Mouse (Mus musculus) c-Kit-positive CD71-negative TER-119-negative erythroid progenitor cells, embryonic 14.5 days (primary cell): ENCODE measurements at regions not wholly inside any gene's neighbourhood (a gene's known extent, or its start where the extent isn't known, plus 50 kb on each side); places are given as distances from the start of the nearest gene placed in this dataset.
A peak's percentile ranks its signal among the peaks of the same experiment; 100 is the strongest.
"Not testable (repeated sequence)": the region's sequence is repeated elsewhere in the genome, so short reads cannot be mapped to it uniquely, and the experiment has no call there.

ENCODE experiments used
- DNase-seq: peaks from one replicate; pipeline ENCODE4 v3.0.0-alpha.2; 2013; ENCODE audit warnings: low read depth

GRCm38 (mm10) chr12:71624676-71625075 is 206.2 kb upstream of the Daam1 start:
- DNase-seq: no peak

- no peak for DNase-seq
Measured at GRCm38 (mm10) chr12:71625115-71625514, 205.8 kb upstream of the Daam1 start.

GRCm38 (mm10) chr12:71626801-71627200 is 204.1 kb upstream of the Daam1 start:
- peak; percentile 3 for DNase-seq

GRCm38 (mm10) chr12:71627421-71628339 is 203.2 kb upstream of the Daam1 start:
- DNase-seq: no peak

- no peak for DNase-seq
Measured at GRCm38 (mm10) chr12:71628340-71628738, 202.5 kb upstream of the Daam1 start.

- no peak for DNase-seq
Measured at GRCm38 (mm10) chr12:71628796-71629195, 202.1 kb upstream of the Daam1 start.

- DNase-seq: no peak
Measured at GRCm38 (mm10) chr12:71630386-71630785, 200.5 kb upstream of the Daam1 start.

- no peak for DNase-seq
Measured at GRCm38 (mm10) chr12:71636300-71636699, 194.6 kb upstream of the Daam1 start.

GRCm38 (mm10) chr12:71637248-71637647 is 193.6 kb upstream of the Daam1 start:
- no peak for DNase-seq

GRCm38 (mm10) chr12:71638246-71638645 is 192.6 kb upstream of the Daam1 start:
- no peak for DNase-seq

- DNase-seq: no peak
Measured at GRCm38 (mm10) chr12:71640058-71640501, 190.8 kb upstream of the Daam1 start.

GRCm38 (mm10) chr12:71641486-71641885 is 189.4 kb upstream of the Daam1 start:
- no peak for DNase-seq

- DNase-seq: no peak
Measured at GRCm38 (mm10) chr12:71642797-71643337, 188.0 kb upstream of the Daam1 start.

GRCm38 (mm10) chr12:71651251-71651650 is 179.6 kb upstream of the Daam1 start:
- no peak for DNase-seq

- no peak for DNase-seq
Measured at GRCm38 (mm10) chr12:71693346-71694038, 137.4 kb upstream of the Daam1 start.

GRCm38 (mm10) chr12:71701753-71702152 is 129.1 kb upstream of the Daam1 start:
- no peak for DNase-seq

- DNase-seq: no peak
Measured at GRCm38 (mm10) chr12:71702181-71702580, 128.7 kb upstream of the Daam1 start.

GRCm38 (mm10) chr12:71703146-71703902 is 127.6 kb upstream of the Daam1 start:
- DNase-seq: no peak

- no peak for DNase-seq
Measured at GRCm38 (mm10) chr12:71704431-71704830, 126.4 kb upstream of the Daam1 start.

GRCm38 (mm10) chr12:71707727-71708369 is 123.0 kb upstream of the Daam1 start:
- DNase-seq: peak; percentile 30

GRCm38 (mm10) chr12:71714606-71715005 is 116.3 kb upstream of the Daam1 start:
- DNase-seq: no peak

GRCm38 (mm10) chr12:71718412-71718811 is 112.5 kb upstream of the Daam1 start:
- DNase-seq: not testable (repeated sequence)
